Mouse (Mus musculus): ENCODE data around the gene Sgms2.
A peak's percentile ranks its signal among the peaks of the same experiment; 100 is the strongest.

Gene Sgms2

GRCm38 (mm10) chr3:131302452-131303319 is 188.5 kb downstream of the Sgms2 start, which contains the start of gene Cyp2u1:
Gene Cyp2u1 (minus strand): TSS chr3:131303227.
- peak; percentile 91 for DNase-seq

- DNase-seq: no peak
Measured at GRCm38 (mm10) chr3:131299908-131300307, 191.3 kb downstream of the Sgms2 start.

GRCm38 (mm10) chr3:131299078-131299477 is 192.1 kb downstream of the Sgms2 start:
- DNase-seq: no peak

DNA sequence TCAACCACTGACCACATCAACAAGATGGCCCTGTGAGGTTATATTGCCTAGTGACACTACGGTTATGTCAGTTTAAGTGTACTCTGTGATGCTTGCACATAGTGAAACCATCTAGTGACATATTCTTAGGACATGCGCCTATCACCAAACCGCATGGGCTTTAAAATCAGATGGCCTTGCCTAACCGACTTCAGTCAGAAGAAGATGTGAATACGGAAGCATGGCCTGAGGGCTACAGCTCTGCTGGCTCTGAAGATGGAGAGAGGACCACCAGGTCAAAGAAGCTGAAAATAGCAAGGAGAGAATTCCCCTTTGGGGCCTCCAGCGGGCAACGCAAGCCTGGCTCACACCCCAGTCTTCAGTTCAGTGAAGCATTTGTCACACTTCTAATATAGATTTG is 194.3 kb downstream of the Sgms2 start:
- no peak for DNase-seq

DNA sequence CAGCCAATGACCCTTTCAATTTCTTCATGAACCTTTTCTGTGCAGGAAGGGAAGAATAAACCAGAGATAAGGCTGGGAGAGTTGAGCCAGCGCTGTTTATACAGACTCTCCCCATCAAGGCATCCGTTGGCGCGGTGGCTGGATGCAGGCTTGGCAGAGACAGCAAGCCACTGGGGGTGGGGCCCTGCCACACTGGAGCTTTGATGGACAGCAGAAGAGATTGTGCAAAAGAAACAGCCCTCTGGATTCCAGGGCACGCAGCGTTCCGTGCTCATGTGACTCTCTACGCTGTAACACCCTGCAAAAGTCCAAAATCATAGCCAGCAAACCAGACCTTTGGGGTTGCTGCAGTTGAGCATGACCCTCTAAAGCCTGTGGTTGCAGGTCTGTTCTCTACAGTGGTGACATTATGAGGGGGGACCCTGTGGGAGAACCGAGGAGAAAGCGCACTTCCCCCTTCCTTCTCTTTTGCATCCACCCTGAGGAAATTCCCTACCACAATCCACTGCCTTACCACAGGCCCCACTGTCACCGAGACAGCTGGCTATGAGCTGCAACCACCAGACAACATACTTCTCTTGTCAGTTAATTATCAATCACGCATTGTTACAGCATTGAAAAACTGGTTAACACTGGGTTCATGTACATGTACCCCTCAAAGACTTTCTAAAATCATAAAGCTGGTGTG is 195.6 kb downstream of the Sgms2 start:
- peak; percentile 40 to 43 for DNase-seq

- DNase-seq: no peak
Measured at GRCm38 (mm10) chr3:131294503-131294902, 196.7 kb downstream of the Sgms2 start.

GRCm38 (mm10) chr3:131292959-131293358 is 198.3 kb downstream of the Sgms2 start:
- DNase-seq: no peak

- DNase-seq: no peak
Measured at GRCm38 (mm10) chr3:131292349-131292748, 198.9 kb downstream of the Sgms2 start.

DNA sequence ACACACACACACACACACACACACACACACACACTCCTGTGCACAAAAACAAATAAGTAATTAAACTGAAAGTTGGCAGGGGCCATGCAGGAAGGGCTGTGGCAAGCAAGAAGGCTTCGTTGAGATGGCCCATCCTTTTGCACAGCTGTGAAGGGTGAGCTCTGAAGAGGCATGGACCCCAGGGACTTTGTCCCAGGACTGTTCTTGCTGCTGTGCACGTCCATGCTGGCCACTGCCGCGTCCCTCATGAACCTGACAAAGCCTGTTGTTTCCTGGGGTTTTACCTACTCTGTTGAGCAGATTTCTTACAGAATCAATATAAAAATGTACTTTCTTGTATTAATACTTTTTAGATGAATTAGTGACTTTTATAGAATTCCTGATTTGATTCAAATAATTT is 199.3 kb downstream of the Sgms2 start:
- no peak for DNase-seq

- peak in 1 of 2 experiments; percentile 36 for DNase-seq
Measured at GRCm38 (mm10) chr3:131274151-131274550, 217.1 kb downstream of the Sgms2 start.

DNA sequence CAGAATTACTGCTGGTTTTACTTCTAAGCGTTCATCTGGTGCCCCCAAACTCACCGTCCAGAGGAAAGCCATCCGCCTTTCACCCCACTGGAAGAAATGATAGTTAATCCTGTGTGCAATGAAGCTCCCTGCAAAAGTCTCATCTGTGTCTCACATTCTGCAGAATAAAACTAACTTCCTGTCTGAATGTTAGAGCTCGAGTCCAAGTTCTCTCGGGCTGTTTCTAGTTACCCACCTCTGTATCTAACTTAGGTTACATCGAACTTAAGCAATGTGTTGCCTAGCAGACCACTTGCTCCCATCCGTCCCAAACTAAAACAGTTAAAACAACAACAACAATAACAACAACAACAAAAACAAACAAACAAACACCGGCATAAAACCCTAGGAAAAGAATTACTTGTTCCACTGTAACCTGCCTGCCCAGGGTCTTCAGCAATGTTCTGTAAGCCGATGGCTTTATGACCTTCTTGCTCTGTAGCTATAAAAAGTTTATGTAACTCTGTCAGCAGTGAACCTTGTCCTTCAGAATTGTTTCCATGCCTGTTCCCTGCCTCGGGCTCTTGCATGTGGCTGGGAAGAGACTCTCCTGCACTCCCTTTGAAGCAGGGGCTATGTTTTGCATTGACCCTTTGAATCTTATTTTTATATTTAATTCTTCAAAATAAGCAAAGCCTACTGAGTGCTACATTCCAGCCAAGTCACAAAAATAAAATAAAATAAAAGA is 218.7 kb downstream of the Sgms2 start:
- DNase-seq: no peak

- peak; percentile 84 to 88 for DNase-seq
Measured at GRCm38 (mm10) chr3:131271559-131272373, 219.4 kb downstream of the Sgms2 start, which contains the start of gene Hadh. Gene Hadh (minus strand): TSS chr3:131272101.

DNA sequence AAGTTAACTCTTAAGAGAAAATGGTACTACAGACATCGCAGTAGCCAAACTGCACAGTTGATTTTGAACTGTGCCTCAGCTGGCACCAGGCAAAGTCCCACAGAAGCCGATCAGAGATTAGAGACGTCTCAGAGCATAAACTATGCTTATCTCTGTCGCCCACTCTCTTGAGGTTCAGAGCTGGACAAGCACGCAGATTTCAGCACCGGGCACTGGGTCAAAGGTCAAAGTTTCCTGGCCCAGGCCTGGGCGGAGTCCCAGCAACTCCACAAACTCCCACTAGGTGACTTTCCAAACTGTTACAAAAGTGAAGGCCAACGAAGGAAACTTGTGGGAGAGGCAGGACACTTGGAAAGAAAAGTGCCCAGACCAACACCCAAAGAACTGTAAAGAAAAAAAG is 220.1 kb downstream of the Sgms2 start:
- DNase-seq: peak; percentile 67 to 78

DNA sequence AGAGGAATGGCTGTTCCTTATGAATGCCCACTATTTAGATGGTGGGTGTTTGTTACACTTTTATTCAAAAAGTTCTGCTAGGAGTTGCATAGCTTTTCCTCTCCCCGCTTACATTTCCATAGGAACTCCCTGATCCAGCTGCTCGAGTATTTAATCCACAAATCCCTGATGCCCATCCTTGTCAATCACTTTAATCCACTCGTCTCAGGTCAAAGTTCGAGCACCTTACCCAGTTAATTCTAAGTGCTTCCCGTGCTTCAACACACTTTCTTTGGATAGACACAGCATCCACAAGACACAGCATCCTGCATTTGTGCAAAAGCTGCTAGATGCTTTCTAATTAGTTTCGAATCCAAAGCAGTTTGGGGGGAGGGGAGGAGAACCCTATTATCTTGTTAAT is 220.8 kb downstream of the Sgms2 start:
- DNase-seq: no peak
